Mouse (Mus musculus): ENCODE measurements around the gene Dctn3. TPM values are rescaled to one million over a fixed set of nuclear protein-coding genes. Genes with fewer than 3 reads are reported as not detected.
A peak's percentile ranks its signal among the peaks of the same experiment; 100 is the strongest.
"Not testable (repeated sequence)": the region's sequence is repeated elsewhere in the genome, so short reads cannot be mapped to it uniquely, and the experiment has no call there.

Dctn3 gene
- polyA plus RNA-seq (2014; fragmentation: Nextera tagmentation; extraction: Ambion mirVana): 121 and 126 TPM in 2 replicates

GRCm38 (mm10) chr4:41722918-41723351, at the start of gene Dctn3:
Gene Dctn3 (minus strand): TSS chr4:41723170.
- peak within 1 kb of the TSS; percentile 91 for H3K4me3 ChIP-seq (ENCODE audit: low read depth, low read length)
- ATAC-seq (ENCODE audit: insufficient number of reproducible peaks, insufficient read depth, low FRiP score, low read depth): peak; percentile 94
- peak within 1 kb of the TSS; percentile 58 for H3K4me2 ChIP-seq (replicated peaks; ENCODE audit: low read depth, low read length)
- H3K4me1 ChIP-seq (ENCODE audit: control insufficient read depth, insufficient read depth, low read length): peaks cover 7% of the 10 kb centered on the region; the same call in 1 of the 2 replicates
- WGBS: under 1% methylated on average over 27 of the region's 27 CpGs
- no peak within 1 kb of the TSS for H3K27ac ChIP-seq (ENCODE audit: low read length)
- peaks cover 15% of the 10 kb centered on the region; the same call in 1 of the 2 replicates for H3K36me3 ChIP-seq (ENCODE audit: control insufficient read depth, insufficient read depth, low read length)
- H3K9ac ChIP-seq (replicated peaks; ENCODE audit: low read depth, low read length): peak within 1 kb of the TSS; percentile 84
- no peaks in the 10 kb centered on the region for H3K9me3 ChIP-seq (ENCODE audit: control insufficient read depth, low read depth, low read length)
- peaks cover 35% of the 10 kb centered on the region for H3K27me3 ChIP-seq (ENCODE audit: control insufficient read depth, insufficient read depth, low read length)

GRCm38 (mm10) chr4:41767301-41767700, 44.3 kb upstream of the Dctn3 start:
- not testable (repeated sequence) for H3K9ac ChIP-seq (replicated peaks; ENCODE audit: low read depth, low read length); H3K27ac ChIP-seq (ENCODE audit: low read length); H3K27me3 ChIP-seq (ENCODE audit: control insufficient read depth, insufficient read depth, low read length); H3K4me3 ChIP-seq (ENCODE audit: low read depth, low read length); H3K4me1 ChIP-seq (ENCODE audit: control insufficient read depth, insufficient read depth, low read length); H3K36me3 ChIP-seq (ENCODE audit: control insufficient read depth, insufficient read depth, low read length); ATAC-seq (ENCODE audit: insufficient number of reproducible peaks, insufficient read depth, low FRiP score, low read depth); H3K9me3 ChIP-seq (ENCODE audit: control insufficient read depth, low read depth, low read length); H3K4me2 ChIP-seq (replicated peaks; ENCODE audit: low read depth, low read length)
- WGBS: 76% methylated on average over 10 of the region's 10 CpGs

GRCm38 (mm10) chr4:41763176-41763575, 40.2 kb upstream of the Dctn3 start:
- not testable (repeated sequence) for ATAC-seq (ENCODE audit: insufficient number of reproducible peaks, insufficient read depth, low FRiP score, low read depth); H3K27me3 ChIP-seq (ENCODE audit: control insufficient read depth, insufficient read depth, low read length); H3K27ac ChIP-seq (ENCODE audit: low read length); H3K9me3 ChIP-seq (ENCODE audit: control insufficient read depth, low read depth, low read length); H3K9ac ChIP-seq (replicated peaks; ENCODE audit: low read depth, low read length); H3K4me3 ChIP-seq (ENCODE audit: low read depth, low read length); H3K36me3 ChIP-seq (ENCODE audit: control insufficient read depth, insufficient read depth, low read length)
- Histone ChIP-seq H3K4me2 (replicated peaks; ENCODE audit: low read depth, low read length) (0 out of 2 replicates have a peak overlapping the region, but pooled peaks have one; percentile 79), H3K4me1 (ENCODE audit: control insufficient read depth, insufficient read depth, low read length) (peaks cover 29% of the 10 kb centered on the region)
- WGBS: 72% methylated on average over 4 of the region's 6 CpGs

- H3K27me3 ChIP-seq (ENCODE audit: control insufficient read depth, insufficient read depth, low read length); H3K36me3 ChIP-seq (ENCODE audit: control insufficient read depth, insufficient read depth, low read length); H3K9ac ChIP-seq (replicated peaks; ENCODE audit: low read depth, low read length); H3K9me3 ChIP-seq (ENCODE audit: control insufficient read depth, low read depth, low read length): not testable (repeated sequence)
- Histone ChIP-seq H3K4me2 (replicated peaks; ENCODE audit: low read depth, low read length) (peak overlapping the region; percentile 79), H3K4me1 (ENCODE audit: control insufficient read depth, insufficient read depth, low read length) (peaks cover 29% of the 10 kb centered on the region), H3K4me3 (ENCODE audit: low read depth, low read length) (peak overlapping the region; percentile 52), H3K27ac (ENCODE audit: low read length) (peak overlapping the region; percentile 91; the same call in 1 of the 2 replicates)
- ATAC-seq (ENCODE audit: insufficient number of reproducible peaks, insufficient read depth, low FRiP score, low read depth): 0 out of 2 replicates have a peak, but pooled peaks have one; percentile 16
- WGBS: 30% methylated on average over 8 of the region's 8 CpGs
These were observed 39.7 kb upstream of the Dctn3 start for GRCm38 (mm10) chr4:41762688-41763114.

DNA sequence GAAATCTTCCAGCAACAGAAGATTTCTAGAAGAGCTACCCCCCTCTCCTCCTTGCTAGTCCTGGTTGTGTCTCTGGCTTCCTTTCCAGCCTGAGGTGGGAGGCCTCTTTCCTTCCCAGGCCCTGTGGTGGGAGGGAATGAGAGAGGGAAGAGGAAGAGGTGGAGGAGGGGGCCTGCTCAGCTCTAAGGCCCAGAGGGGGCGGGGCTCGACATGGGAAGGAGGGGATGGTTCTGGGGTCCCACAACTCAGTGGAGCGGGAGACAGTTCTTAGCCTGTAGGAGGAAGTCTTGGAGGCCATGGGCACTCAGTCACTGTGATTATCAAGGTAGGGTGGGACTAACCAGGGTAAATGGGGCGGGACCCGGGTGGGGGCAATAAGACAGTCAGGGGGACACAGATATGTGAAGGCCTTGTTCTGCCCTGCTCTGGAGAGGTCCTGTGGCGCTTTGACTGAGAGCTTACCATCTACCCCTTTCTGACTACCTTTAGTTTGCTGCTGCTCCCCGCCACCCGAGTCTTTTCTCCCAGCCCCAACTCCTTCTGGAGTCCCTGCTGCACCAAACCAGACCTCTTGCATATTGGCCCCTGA, 39.2 kb upstream of the Dctn3 start:
- peak; percentile 68 for ATAC-seq (ENCODE audit: insufficient number of reproducible peaks, insufficient read depth, low FRiP score, low read depth)
- Histone ChIP-seq H3K4me3 (ENCODE audit: low read depth, low read length) (peak overlapping the region; percentile 52), H3K27me3 (ENCODE audit: control insufficient read depth, insufficient read depth, low read length) (no peaks in the 10 kb centered on the region), H3K27ac (ENCODE audit: low read length) (peak overlapping the region; percentile 91), H3K9ac (replicated peaks; ENCODE audit: low read depth, low read length) (no peak overlapping the region; the same call in 1 of the 2 replicates), H3K36me3 (ENCODE audit: control insufficient read depth, insufficient read depth, low read length) (no peaks in the 10 kb centered on the region; the same call in none of the 2 replicates), H3K9me3 (ENCODE audit: control insufficient read depth, low read depth, low read length) (no peaks in the 10 kb centered on the region), H3K4me1 (ENCODE audit: control insufficient read depth, insufficient read depth, low read length) (peaks cover 29% of the 10 kb centered on the region), H3K4me2 (replicated peaks; ENCODE audit: low read depth, low read length) (peak overlapping the region; percentile 79)
- 38% methylated on average over 8 of the region's 8 CpGs for WGBS

DNA sequence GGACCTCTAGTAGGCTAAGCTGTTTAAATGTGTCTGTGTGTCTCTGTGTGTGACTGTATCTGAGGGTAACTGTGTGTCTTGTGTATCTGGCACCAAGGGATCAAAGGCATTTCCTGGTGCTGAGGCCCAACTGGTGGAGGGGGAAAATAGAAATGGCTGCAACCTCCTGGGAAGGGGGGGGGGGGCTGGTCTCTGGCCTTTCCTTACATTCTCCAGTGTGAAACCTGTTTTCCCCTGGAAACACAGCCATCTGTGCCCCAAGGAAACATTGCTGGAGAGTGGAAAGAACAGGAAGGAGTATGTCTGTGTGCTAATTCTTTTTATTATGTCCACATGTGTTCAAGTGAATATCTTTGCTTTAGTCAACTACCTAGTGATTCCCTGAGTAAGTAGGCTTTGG, 38.7 kb upstream of the Dctn3 start:
- H3K4me2 ChIP-seq (replicated peaks; ENCODE audit: low read depth, low read length): peak overlapping the region; percentile 79
- peak overlapping the region; percentile 91 for H3K27ac ChIP-seq (ENCODE audit: low read length)
- H3K36me3 ChIP-seq (ENCODE audit: control insufficient read depth, insufficient read depth, low read length): no peaks in the 10 kb centered on the region; the same call in 1 of the 2 replicates
- H3K9me3 ChIP-seq (ENCODE audit: control insufficient read depth, low read depth, low read length): no peaks in the 10 kb centered on the region
- peaks cover 29% of the 10 kb centered on the region for H3K4me1 ChIP-seq (ENCODE audit: control insufficient read depth, insufficient read depth, low read length)
- no peaks in the 10 kb centered on the region for H3K27me3 ChIP-seq (ENCODE audit: control insufficient read depth, insufficient read depth, low read length)
- H3K4me3 ChIP-seq (ENCODE audit: low read depth, low read length): peak overlapping the region; percentile 52; the same call in 1 of the 2 replicates
- no peak for ATAC-seq (ENCODE audit: insufficient number of reproducible peaks, insufficient read depth, low FRiP score, low read depth)
- peak overlapping the region; percentile 48; the same call in 1 of the 2 replicates for H3K9ac ChIP-seq (replicated peaks; ENCODE audit: low read depth, low read length)

DNA sequence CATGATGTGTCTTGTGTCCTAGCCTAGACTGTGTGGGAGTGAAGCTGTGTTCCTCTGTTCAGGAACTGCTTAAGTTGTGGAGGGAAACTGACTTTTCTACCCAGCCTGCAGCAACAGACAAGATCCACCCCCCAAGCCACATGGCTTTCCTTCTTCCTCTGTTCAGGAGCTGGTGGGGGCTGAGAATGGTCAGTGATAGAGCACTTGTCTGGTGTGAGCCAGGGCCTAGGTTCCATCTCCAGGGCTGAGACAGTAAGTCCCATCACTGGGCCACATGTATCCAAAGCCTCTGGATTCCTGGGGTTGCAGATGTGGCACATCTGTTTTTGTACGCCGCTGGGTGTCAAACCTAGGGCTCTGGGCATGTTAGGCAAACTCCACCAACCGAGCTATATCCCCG, 37.9 kb upstream of the Dctn3 start:
- no peaks in the 10 kb centered on the region; the same call in 1 of the 2 replicates for H3K36me3 ChIP-seq (ENCODE audit: control insufficient read depth, insufficient read depth, low read length)
- H3K4me2 ChIP-seq (replicated peaks; ENCODE audit: low read depth, low read length): peak overlapping the region; percentile 79
- no peaks in the 10 kb centered on the region for H3K27me3 ChIP-seq (ENCODE audit: control insufficient read depth, insufficient read depth, low read length)
- peak overlapping the region; percentile 48 for H3K9ac ChIP-seq (replicated peaks; ENCODE audit: low read depth, low read length)
- peak overlapping the region; percentile 91 for H3K27ac ChIP-seq (ENCODE audit: low read length)
- no peak; the same call in 1 of the 2 replicates for ATAC-seq (ENCODE audit: insufficient number of reproducible peaks, insufficient read depth, low FRiP score, low read depth)
- H3K4me1 ChIP-seq (ENCODE audit: control insufficient read depth, insufficient read depth, low read length): peaks cover 34% of the 10 kb centered on the region
- peak overlapping the region; percentile 52 for H3K4me3 ChIP-seq (ENCODE audit: low read depth, low read length)
- WGBS: 75% methylated on average over 4 of the region's 4 CpGs
- H3K9me3 ChIP-seq (ENCODE audit: control insufficient read depth, low read depth, low read length): no peaks in the 10 kb centered on the region

DNA sequence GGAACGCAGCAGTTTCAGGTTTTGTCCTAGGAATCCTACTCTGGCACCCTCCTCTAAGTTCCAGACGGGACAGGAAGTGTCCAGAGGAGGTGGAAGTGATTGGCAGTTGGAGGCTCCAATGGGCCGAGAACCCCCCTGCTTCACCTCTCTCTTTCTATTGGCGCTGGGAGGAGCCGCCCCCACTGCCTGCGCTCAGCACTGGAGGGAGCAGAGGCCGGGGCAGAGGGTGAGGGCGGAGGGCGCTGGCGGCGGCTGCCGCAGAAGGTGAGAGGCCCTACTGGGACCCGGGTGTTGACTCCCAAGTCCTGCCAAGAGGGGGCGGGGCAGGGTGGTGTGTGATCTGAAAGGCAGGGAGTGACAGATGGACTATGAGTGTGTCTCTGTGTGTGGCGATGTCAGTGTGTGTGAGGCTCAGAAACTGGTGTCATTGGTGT, 37.3 kb upstream of the Dctn3 start:
- Histone ChIP-seq H3K4me3 (ENCODE audit: low read depth, low read length) (peak overlapping the region; percentile 52), H3K4me1 (ENCODE audit: control insufficient read depth, insufficient read depth, low read length) (peaks cover 34% of the 10 kb centered on the region), H3K9me3 (ENCODE audit: control insufficient read depth, low read depth, low read length) (no peaks in the 10 kb centered on the region), H3K36me3 (ENCODE audit: control insufficient read depth, insufficient read depth, low read length) (no peaks in the 10 kb centered on the region; the same call in 1 of the 2 replicates), H3K9ac (replicated peaks; ENCODE audit: low read depth, low read length) (peak overlapping the region; percentile 48), H3K4me2 (replicated peaks; ENCODE audit: low read depth, low read length) (peak overlapping the region; percentile 79), H3K27ac (ENCODE audit: low read length) (peak overlapping the region; percentile 91), H3K27me3 (ENCODE audit: control insufficient read depth, insufficient read depth, low read length) (no peaks in the 10 kb centered on the region)
- 1% methylated on average over 15 of the region's 15 CpGs for WGBS
- peak; percentile 85 for ATAC-seq (ENCODE audit: insufficient number of reproducible peaks, insufficient read depth, low FRiP score, low read depth)

All from stomach, embryonic 14.5 days (tissue).